Mouse (Mus musculus): ENCODE measurements around the gene BC147527. TPM values are rescaled to one million over a fixed set of nuclear protein-coding genes. Genes with fewer than 3 reads are reported as not detected.
A peak's percentile ranks its signal among the peaks of the same experiment; 100 is the strongest.
"Not testable (repeated sequence)": the region's sequence is repeated elsewhere in the genome, so short reads cannot be mapped to it uniquely, and the experiment has no call there.

BC147527 gene
- not detected in 2 replicates for total RNA-seq (2014; rRNA removed; ENCODE audit: low replicate concordance)
- polyA plus RNA-seq (2015; fragmentation: Nextera tagmentation; extraction: Ambion mirVana) = 0.36 TPM in 1 of 2 replicates, not detected in the other

GRCm38 (mm10) chr13:120299991-120300442 is at the start of gene BC147527:
Gene BC147527, plus strand, starts transcription at chr13:120300392.
- no peak for TF ChIP-seq EP300 (IDR thresholded peaks at IDR 0.05; ENCODE audit: low read depth)
- TF ChIP-seq CTCF (IDR thresholded peaks at IDR 0.05; ENCODE audit: low read depth) = no peak

DNA sequence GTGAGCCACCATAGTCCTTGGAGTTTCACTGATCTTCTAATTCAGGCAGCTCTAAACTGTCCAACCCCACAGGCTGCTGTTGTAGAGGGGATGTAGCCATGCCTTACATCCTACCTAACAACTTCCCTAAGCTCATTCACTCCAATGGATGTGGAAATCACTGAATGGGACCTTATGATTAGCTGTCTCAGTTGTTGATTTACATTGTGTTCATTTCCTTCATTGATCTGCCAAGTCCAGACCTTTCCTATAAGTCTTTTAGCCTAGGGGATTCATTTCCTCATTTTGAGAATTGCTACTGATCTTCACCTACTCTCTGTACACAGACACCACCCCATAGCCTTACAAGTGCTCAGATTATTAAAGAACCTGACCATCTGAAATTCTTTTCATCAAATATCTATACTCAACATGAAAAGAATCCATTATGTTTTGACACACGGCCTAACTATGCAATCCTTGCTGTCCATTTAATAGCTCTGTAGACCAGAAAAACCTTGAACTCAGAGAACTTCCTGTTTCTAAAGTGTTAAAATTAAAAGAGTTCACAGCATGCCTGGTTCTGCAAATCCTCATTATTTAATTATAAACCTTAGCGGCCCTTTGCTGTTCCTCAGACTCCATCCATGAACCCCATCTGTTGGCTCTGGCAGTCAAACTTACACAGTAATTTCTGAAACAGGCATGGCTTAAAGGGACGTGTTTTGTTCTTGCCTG is 48.8 kb upstream of the BC147527 start:
- H3K36me3 ChIP-seq (replicated peaks; ENCODE audit: control insufficient read depth, insufficient read depth, low read length); H3K4me1 ChIP-seq (ENCODE audit: control insufficient read depth, insufficient read depth); H3K4me3 ChIP-seq (ENCODE audit: low read depth, low read length); H3K9me3 ChIP-seq (replicated peaks; ENCODE audit: control insufficient read depth, low read length); DNase-seq (ENCODE audit: low spot score); H3K9ac ChIP-seq (replicated peaks; ENCODE audit: low read depth, low read length); H3K4me2 ChIP-seq (ENCODE audit: low read depth, low read length); H3K27me3 ChIP-seq (ENCODE audit: control insufficient read depth, insufficient read depth, low read length); H3K27ac ChIP-seq (ENCODE audit: low read depth); ATAC-seq (ENCODE audit: insufficient read depth, low read depth): not testable (repeated sequence)
- 69% methylated on average over 2 of the region's 3 CpGs for WGBS

More at GRCm38 (mm10) chr13:120299991-120300442, at the start of gene BC147527:
- H3K4me3 ChIP-seq (ENCODE audit: low read depth, low read length) = no peak within 1 kb of the TSS
- no peak within 1 kb of the TSS for H3K4me2 ChIP-seq (ENCODE audit: low read depth, low read length)
- WGBS = 36% methylated on average over 2 of the region's 2 CpGs
- no peaks in the 10 kb centered on the region for H3K4me1 ChIP-seq (ENCODE audit: control insufficient read depth, insufficient read depth)
- DNase-seq (ENCODE audit: low spot score) = no peak
- H3K27ac ChIP-seq (ENCODE audit: low read depth) = peak within 1 kb of the TSS; percentile 6; the same call in 1 of the 2 replicates
- no peaks in the 10 kb centered on the region for H3K36me3 ChIP-seq (replicated peaks; ENCODE audit: control insufficient read depth, insufficient read depth, low read length)
- no peak within 1 kb of the TSS for H3K9ac ChIP-seq (replicated peaks; ENCODE audit: low read depth, low read length)
- no peak for ATAC-seq (ENCODE audit: insufficient read depth, low read depth)
- H3K9me3 ChIP-seq (replicated peaks; ENCODE audit: control insufficient read depth, low read length) = no peaks in the 10 kb centered on the region
- no peaks in the 10 kb centered on the region for H3K27me3 ChIP-seq (ENCODE audit: control insufficient read depth, insufficient read depth, low read length)

- H3K36me3 ChIP-seq (replicated peaks; ENCODE audit: control insufficient read depth, insufficient read depth, low read length); H3K4me1 ChIP-seq (ENCODE audit: control insufficient read depth, insufficient read depth); H3K27ac ChIP-seq (ENCODE audit: low read depth); H3K9ac ChIP-seq (replicated peaks; ENCODE audit: low read depth, low read length); ATAC-seq (ENCODE audit: insufficient read depth, low read depth); H3K4me3 ChIP-seq (ENCODE audit: low read depth, low read length); H3K27me3 ChIP-seq (ENCODE audit: control insufficient read depth, insufficient read depth, low read length); H3K9me3 ChIP-seq (replicated peaks; ENCODE audit: control insufficient read depth, low read length); DNase-seq (ENCODE audit: low spot score); H3K4me2 ChIP-seq (ENCODE audit: low read depth, low read length): not testable (repeated sequence)
- WGBS = 71% methylated on average over 3 of the region's 3 CpGs
Measured at GRCm38 (mm10) chr13:120258817-120259658, 41.2 kb upstream of the BC147527 start.

DNA sequence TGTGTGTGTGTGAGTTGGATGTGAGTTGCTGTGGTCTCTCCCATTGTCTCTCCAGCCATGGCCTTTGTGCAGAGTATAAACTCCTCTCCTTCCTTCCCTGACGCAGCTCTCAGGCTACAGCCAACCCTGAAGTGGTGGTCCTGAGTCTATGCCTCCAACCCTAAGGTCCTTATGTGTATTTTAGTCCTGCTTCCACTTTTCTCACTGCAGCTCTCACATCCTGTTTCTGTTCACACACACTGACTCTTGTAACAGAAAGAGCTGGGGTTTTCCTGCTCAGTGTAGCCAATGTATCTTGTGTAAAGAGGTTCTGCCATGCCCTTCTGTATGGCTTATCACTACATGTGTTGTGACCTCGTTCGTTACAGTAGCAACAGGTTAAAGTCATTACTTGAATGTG is 40.5 kb upstream of the BC147527 start:
- ATAC-seq (ENCODE audit: insufficient read depth, low read depth); H3K4me2 ChIP-seq (ENCODE audit: low read depth, low read length); H3K4me3 ChIP-seq (ENCODE audit: low read depth, low read length); H3K27ac ChIP-seq (ENCODE audit: low read depth); DNase-seq (ENCODE audit: low spot score); H3K9me3 ChIP-seq (replicated peaks; ENCODE audit: control insufficient read depth, low read length); H3K36me3 ChIP-seq (replicated peaks; ENCODE audit: control insufficient read depth, insufficient read depth, low read length); H3K9ac ChIP-seq (replicated peaks; ENCODE audit: low read depth, low read length); H3K27me3 ChIP-seq (ENCODE audit: control insufficient read depth, insufficient read depth, low read length); H3K4me1 ChIP-seq (ENCODE audit: control insufficient read depth, insufficient read depth): not testable (repeated sequence)
- 34% methylated on average over 2 of the region's 3 CpGs for WGBS

DNA sequence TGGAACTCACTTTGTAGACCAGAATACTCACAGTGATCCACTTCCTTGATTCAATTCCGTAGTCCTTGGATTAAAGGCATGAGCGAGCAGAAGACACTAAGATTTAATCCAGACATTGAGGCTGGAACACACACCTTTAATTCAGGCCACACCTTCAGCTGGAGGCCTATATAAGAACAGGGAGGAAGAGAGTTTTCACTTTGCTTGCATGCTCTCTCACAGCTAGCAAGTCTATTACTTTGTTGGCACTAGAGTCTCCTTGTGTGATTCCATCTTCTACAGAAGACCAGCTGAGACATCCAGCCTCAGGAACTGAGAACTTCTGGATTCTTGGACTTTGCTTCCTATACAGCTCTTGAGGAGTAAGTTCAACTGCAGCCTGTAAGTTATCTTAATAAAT is 37.3 kb upstream of the BC147527 start, which contains the start of gene AF067061:
AF067061 (plus strand) TSS at position 245 of the 400 bp plus-strand sequence.
- DNase-seq (ENCODE audit: low spot score); ATAC-seq (ENCODE audit: insufficient read depth, low read depth); H3K4me2 ChIP-seq (ENCODE audit: low read depth, low read length); H3K36me3 ChIP-seq (replicated peaks; ENCODE audit: control insufficient read depth, insufficient read depth, low read length); H3K9me3 ChIP-seq (replicated peaks; ENCODE audit: control insufficient read depth, low read length); H3K4me1 ChIP-seq (ENCODE audit: control insufficient read depth, insufficient read depth); H3K27ac ChIP-seq (ENCODE audit: low read depth); H3K27me3 ChIP-seq (ENCODE audit: control insufficient read depth, insufficient read depth, low read length); H3K4me3 ChIP-seq (ENCODE audit: low read depth, low read length); H3K9ac ChIP-seq (replicated peaks; ENCODE audit: low read depth, low read length): not testable (repeated sequence)
- WGBS = 76% methylated on average over 2 of the region's 2 CpGs

GRCm38 (mm10) chr13:120277837-120278236 is 22.4 kb upstream of the BC147527 start:
- not testable (repeated sequence) for H3K36me3 ChIP-seq (replicated peaks; ENCODE audit: control insufficient read depth, insufficient read depth, low read length); DNase-seq (ENCODE audit: low spot score); H3K27me3 ChIP-seq (ENCODE audit: control insufficient read depth, insufficient read depth, low read length); ATAC-seq (ENCODE audit: insufficient read depth, low read depth); H3K9ac ChIP-seq (replicated peaks; ENCODE audit: low read depth, low read length); H3K4me2 ChIP-seq (ENCODE audit: low read depth, low read length); H3K27ac ChIP-seq (ENCODE audit: low read depth); H3K4me3 ChIP-seq (ENCODE audit: low read depth, low read length); H3K4me1 ChIP-seq (ENCODE audit: control insufficient read depth, insufficient read depth); H3K9me3 ChIP-seq (replicated peaks; ENCODE audit: control insufficient read depth, low read length)
- 22% methylated on average over 2 of the region's 2 CpGs for WGBS
